Mouse (Mus musculus) intestine, embryonic 16.5 days (tissue): ENCODE data around the gene Trim67. TPM values are rescaled to one million over a fixed set of nuclear protein-coding genes. Genes with fewer than 3 reads are reported as not detected.

Source experiments
- ATAC-seq: fragments of 200-750 bp; cut with Nextera tagmentation; 2 replicates; pipeline ENCODE4 v1.8.0; 2017; ENCODE audit warnings: moderate TSS enrichment, moderate library complexity
- H3K27ac ChIP-seq: fragments of 300-500 bp; sonication (generic); 2 replicates; pipeline ENCODE4 v1.5.1; 2014; ENCODE audit warnings: mild to moderate bottlenecking, low read length
- H3K27me3 ChIP-seq: fragments of 300-500 bp; sonication (generic); replicated peaks from 2 replicates; pipeline ENCODE4 v1.6.1; 2014; ENCODE audit warnings: low read length, control low read depth, mixed read lengths; ENCODE audit not compliant: control insufficient read depth, insufficient read depth
- H3K36me3 ChIP-seq: fragments of 300-500 bp; sonication (generic); 2 replicates; pipeline ENCODE4 v1.6.1; 2014; ENCODE audit warnings: low read length, control low read depth; ENCODE audit not compliant: control insufficient read depth, insufficient read depth
- H3K4me1 ChIP-seq: fragments of 300-500 bp; sonication (generic); 2 replicates; pipeline ENCODE4 v1.6.1; 2014; ENCODE audit warnings: low read length, control low read depth, mixed read lengths; ENCODE audit not compliant: control insufficient read depth, insufficient read depth
- H3K4me2 ChIP-seq: fragments of 300-500 bp; sonication (generic); 2 replicates; pipeline ENCODE4 v1.6.1; 2014; ENCODE audit warnings: low read depth, low read length, control low read depth
- H3K4me3 ChIP-seq: fragments of 300-500 bp; sonication (generic); 2 replicates; pipeline ENCODE4 v1.5.1; 2014; ENCODE audit warnings: mild to moderate bottlenecking, low read length
- H3K9ac ChIP-seq: fragments of 300-500 bp; sonication (generic); 2 replicates; pipeline ENCODE4 v1.6.1; 2014; ENCODE audit warnings: low read depth, low read length
- H3K9me3 ChIP-seq: fragments of 300-500 bp; sonication (generic); 2 replicates; pipeline ENCODE4 v1.6.1; 2016; ENCODE audit warnings: low read length, control low read depth; ENCODE audit not compliant: control insufficient read depth
- WGBS: fragments of 180-500 bp; shearing (Covaris S2); extraction: QIAGEN DNeasy Blood & Tissue Kit; methylation state at CpG from one replicate; pipeline ENCODE4 v1.1.7; 2014; 5-methylcytosine and 5-hydroxymethylcytosine counted together
- polyA plus RNA-seq: library from polyadenylated mRNA; unstranded; fragments of >200 nt; fragmentation: Nextera tagmentation; extraction: Ambion mirVana; gene quantifications from 2 replicates; pipeline ENCODE4 v1.2.1, GENCODE M21; 2015

The Trim67 gene
- polyA plus RNA-seq: 0.32 and 0.38 TPM in 2 replicates

DNA sequence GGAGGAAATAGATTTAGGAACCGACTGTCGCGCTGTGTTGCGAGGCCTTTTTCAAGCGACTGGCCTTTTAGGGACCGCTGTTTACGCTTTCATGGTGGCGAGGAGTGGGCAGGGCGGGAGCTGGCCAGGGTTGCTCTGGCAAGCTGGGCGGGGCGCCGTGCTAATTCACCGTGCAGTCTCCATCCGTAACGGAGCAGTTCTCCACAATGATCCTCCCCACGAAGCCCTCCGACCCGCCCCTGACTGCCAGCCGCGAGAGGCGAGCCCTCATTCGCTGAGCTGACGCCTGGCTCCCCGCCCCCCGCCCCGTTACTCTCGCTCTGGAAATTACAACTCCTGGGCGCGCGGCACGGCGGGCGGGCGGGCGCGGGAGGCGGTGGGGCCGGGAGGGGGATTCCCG is at the start of gene Trim67:
Gene Trim67 (plus strand): TSS at position 385 of the 400 bp plus-strand sequence.
- WGBS: under 1% methylated on average over 38 of the region's 39 CpGs
- peak within 1 kb of the TSS; percentile 45 for H3K9ac ChIP-seq
- peak within 1 kb of the TSS; percentile 62 for H3K4me3 ChIP-seq
- H3K9me3 ChIP-seq: no peaks in the 10 kb centered on the region
- ATAC-seq: peak; percentile 78
- peaks cover 54% of the 10 kb centered on the region for H3K27me3 ChIP-seq
- H3K4me1 ChIP-seq: peaks cover 29% of the 10 kb centered on the region
- peak within 1 kb of the TSS; percentile 100 for H3K4me2 ChIP-seq
- H3K27ac ChIP-seq: peak within 1 kb of the TSS; percentile 37
- no peaks in the 10 kb centered on the region for H3K36me3 ChIP-seq

DNA sequence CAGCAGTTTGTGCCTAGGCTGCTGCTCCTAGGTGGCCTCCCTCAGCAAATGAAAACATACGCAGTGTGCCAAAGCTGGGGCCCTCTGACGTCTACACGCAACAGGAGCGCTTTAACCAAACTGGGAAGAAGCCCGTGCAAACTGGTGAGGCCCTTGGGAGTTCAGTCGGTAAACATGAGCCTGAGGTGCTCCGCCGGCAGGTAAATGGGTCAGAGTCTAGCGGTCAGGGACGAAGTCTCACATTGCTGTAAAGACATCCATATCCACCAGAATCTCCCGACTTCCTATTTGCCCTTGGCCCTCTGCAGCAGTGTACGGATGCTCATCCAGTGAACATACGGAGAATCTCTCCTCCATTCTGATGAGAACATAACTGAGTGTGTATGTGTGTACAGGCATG is 46.2 kb upstream of the Trim67 start:
- H3K4me3 ChIP-seq: no peak overlapping the region
- peaks cover 13% of the 10 kb centered on the region for H3K27me3 ChIP-seq
- peaks cover 11% of the 10 kb centered on the region for H3K4me1 ChIP-seq
- whole genome bisulfite sequencing: 56% methylated on average over 13 of the region's 13 CpGs
- no peaks in the 10 kb centered on the region for H3K36me3 ChIP-seq
- H3K4me2 ChIP-seq: no peak overlapping the region
- ATAC-seq: peak; percentile 21; the same call in 1 of the 2 replicates
- H3K9ac ChIP-seq: no peak overlapping the region
- no peaks in the 10 kb centered on the region for H3K9me3 ChIP-seq
- no peak overlapping the region for H3K27ac ChIP-seq

DNA sequence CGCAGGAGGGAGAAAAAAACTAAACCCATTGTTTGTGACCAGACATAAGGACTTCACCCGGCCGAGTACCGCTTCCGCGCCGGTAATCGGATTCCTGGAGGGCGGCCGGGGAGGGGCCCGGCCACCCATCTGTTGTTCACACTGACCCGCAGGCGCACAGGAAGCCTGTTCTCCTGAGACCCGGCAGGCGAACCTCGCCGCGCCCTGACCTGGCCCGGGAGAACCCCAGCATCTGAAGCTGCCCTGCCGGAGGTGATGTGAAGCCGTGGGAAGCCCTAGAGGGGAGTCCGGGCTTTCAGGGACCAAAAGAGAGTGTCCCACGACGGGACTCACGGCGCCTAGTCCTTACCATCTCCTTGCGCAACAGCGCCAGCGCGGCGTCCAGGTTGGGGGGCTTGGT is 41.7 kb upstream of the Trim67 start:
- Histone ChIP-seq H3K9ac (peak overlapping the region; percentile 59), H3K4me2 (peak overlapping the region; percentile 97), H3K36me3 (no peaks in the 10 kb centered on the region), H3K27ac (no peak overlapping the region), H3K4me3 (peak overlapping the region; percentile 67), H3K27me3 (peaks cover 17% of the 10 kb centered on the region), H3K4me1 (peaks cover 31% of the 10 kb centered on the region), H3K9me3 (no peaks in the 10 kb centered on the region)
- WGBS: under 1% methylated on average over 31 of the region's 31 CpGs
- ATAC-seq: peak; percentile 14; the same call in 1 of the 2 replicates

DNA sequence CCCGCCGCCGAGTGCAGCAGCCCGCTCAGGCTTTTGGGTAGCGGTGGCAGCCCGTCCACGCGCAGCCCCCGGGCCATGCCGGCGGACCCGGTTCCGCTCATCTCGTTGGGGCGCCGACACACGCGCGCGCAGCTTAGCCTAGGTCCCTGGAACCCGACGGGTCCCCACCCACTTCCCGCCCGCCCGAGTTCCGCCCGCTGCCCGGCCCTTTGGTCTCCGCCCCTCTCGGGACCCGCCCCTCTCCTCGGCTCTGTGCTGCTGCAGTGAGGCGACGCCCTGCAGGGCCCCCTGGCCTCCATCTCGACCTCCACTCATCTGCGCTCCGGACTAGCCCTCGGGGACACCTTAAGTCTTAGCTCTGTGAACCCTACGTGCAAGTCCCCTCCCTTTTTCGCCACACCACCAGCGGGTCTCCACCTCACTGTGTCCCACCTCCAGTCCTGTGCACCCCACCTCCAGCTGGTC is 41.2 kb upstream of the Trim67 start, which contains the start of gene Fam89a:
Gene Fam89a (minus strand): TSS at position 124 of the 465 bp plus-strand sequence.
- Histone ChIP-seq H3K9ac (peak within 1 kb of the TSS; percentile 59), H3K36me3 (no peaks in the 10 kb centered on the region), H3K9me3 (no peaks in the 10 kb centered on the region), H3K27me3 (peaks cover 17% of the 10 kb centered on the region), H3K27ac (no peak within 1 kb of the TSS), H3K4me3 (peak within 1 kb of the TSS; percentile 67), H3K4me2 (peak within 1 kb of the TSS; percentile 97), H3K4me1 (peaks cover 26% of the 10 kb centered on the region)
- 1% methylated on average over 36 of the region's 41 CpGs for WGBS
- ATAC-seq: peak; percentile 88

DNA sequence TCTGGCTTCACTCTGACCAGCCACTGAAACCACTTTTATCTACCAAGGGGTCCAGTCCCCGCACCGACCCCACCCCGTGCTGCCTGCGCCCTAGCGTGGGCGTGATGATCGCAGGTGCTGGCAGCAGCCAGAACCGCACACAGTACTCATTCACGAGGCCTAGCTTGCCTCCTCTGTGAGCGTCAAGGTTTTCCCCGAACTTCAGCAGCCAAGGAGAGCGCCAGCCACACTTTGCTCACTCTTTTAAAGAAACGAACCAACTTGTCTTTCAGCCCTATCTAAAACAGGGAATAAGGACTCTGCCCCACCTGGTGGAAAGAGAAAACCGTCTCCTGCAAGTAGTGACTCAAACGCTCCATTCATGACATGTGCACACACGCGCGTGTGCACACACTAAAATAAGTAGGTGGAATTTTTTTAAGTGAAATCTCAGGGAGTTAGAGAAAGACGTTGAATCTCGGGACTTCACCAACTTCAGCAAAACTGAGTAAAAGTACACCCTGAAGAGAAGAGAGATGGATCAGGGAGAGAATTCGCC is 40.5 kb upstream of the Trim67 start:
- no peaks in the 10 kb centered on the region for H3K36me3 ChIP-seq
- no peaks in the 10 kb centered on the region for H3K9me3 ChIP-seq
- no peak overlapping the region for H3K4me2 ChIP-seq
- H3K4me1 ChIP-seq: peaks cover 26% of the 10 kb centered on the region
- ATAC-seq: no peak
- no peak overlapping the region for H3K9ac ChIP-seq
- no peak overlapping the region for H3K27ac ChIP-seq
- 48% methylated on average over 21 of the region's 21 CpGs for WGBS
- H3K27me3 ChIP-seq: peaks cover 17% of the 10 kb centered on the region
- no peak overlapping the region for H3K4me3 ChIP-seq

DNA sequence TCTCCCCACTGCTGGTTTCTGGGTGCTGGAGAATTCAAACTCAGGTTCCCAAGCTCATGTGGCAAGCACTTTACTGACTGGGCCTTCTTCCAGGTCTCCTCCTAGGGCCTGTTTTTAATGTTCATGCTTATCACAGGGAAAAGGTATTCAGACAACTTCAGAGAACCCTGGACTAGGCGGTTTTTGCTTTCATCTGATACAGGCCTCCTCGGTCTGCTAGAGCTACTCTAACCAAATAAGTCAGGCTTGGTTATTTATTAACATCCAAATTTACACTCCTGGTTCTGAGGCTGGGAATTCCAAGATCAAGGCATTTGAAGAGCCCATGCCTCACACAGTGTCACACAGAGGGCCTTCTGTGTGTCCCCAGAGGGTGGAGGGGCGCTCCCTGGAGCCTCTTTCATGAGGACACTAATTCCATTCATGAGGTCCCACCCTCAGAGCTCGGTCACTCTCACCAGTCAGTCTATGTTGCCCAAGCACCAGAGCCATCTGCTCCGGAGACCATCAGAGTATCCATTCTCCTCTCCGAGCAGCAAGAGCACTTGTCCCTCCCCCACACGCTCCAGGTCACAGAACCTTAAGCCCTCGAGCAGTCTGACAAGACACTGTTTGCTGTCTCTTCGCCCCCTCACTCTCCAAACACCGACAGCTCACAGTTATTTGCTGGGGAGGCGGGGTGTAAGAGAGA is 38.6 kb upstream of the Trim67 start:
- Histone ChIP-seq H3K9ac (no peak overlapping the region), H3K4me2 (no peak overlapping the region), H3K4me1 (peaks cover 26% of the 10 kb centered on the region), H3K27ac (no peak overlapping the region), H3K4me3 (no peak overlapping the region), H3K36me3 (no peaks in the 10 kb centered on the region), H3K9me3 (no peaks in the 10 kb centered on the region), H3K27me3 (peaks cover 17% of the 10 kb centered on the region)
- WGBS: 13% methylated on average over 11 of the region's 11 CpGs
- ATAC-seq: peak; percentile 53

DNA sequence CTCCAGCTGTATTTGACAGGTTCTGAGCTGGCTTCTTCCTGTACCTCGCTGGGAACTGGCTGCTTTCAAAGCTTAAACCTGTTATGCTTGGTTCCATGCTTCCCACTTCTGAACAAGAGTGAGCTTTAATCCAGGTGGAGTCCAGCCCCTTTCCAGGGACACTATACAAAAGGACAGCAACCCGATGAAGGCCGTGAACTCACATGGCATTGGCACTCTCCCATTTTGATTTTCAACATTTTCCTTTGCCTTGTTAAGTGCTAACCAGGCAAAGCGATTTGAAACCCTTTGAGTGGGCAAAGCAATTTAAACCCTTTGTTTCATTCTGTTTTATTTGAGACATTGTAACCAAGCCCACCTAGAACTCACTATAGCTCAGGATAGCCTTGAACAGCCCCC is 38.1 kb upstream of the Trim67 start:
- Histone ChIP-seq H3K9ac (no peak overlapping the region), H3K9me3 (no peaks in the 10 kb centered on the region), H3K27me3 (peaks cover 17% of the 10 kb centered on the region), H3K27ac (no peak overlapping the region), H3K4me2 (no peak overlapping the region), H3K36me3 (no peaks in the 10 kb centered on the region), H3K4me1 (peaks cover 26% of the 10 kb centered on the region), H3K4me3 (no peak overlapping the region)
- ATAC-seq: no peak
- WGBS: 33% methylated on average over 4 of the region's 4 CpGs

DNA sequence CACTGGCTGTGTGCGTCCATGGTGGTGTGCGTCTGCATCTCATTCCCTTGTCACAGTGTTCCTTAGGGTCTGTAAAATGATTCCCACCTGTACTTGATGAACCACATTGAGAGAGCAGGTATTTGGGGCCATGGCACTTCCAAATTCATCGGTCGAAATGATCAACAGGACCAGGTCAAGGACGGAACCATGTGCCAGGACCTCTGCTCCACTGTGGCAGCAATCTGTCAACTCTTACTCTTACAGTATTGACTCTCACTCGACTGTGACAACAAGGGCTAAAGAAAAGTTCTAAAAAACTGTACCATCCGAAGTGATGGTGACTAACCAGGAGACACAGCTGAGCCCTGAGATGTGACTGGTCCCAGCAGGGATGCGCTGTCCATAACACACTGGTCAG is 37.4 kb upstream of the Trim67 start:
- no peak for ATAC-seq
- Histone ChIP-seq H3K36me3 (no peaks in the 10 kb centered on the region), H3K4me3 (no peak overlapping the region), H3K4me1 (peaks cover 26% of the 10 kb centered on the region), H3K27me3 (peaks cover 11% of the 10 kb centered on the region; the same call in 1 of the 2 replicates), H3K27ac (no peak overlapping the region), H3K9ac (no peak overlapping the region), H3K9me3 (no peaks in the 10 kb centered on the region), H3K4me2 (no peak overlapping the region)
- WGBS: 84% methylated on average over 8 of the region's 8 CpGs

DNA sequence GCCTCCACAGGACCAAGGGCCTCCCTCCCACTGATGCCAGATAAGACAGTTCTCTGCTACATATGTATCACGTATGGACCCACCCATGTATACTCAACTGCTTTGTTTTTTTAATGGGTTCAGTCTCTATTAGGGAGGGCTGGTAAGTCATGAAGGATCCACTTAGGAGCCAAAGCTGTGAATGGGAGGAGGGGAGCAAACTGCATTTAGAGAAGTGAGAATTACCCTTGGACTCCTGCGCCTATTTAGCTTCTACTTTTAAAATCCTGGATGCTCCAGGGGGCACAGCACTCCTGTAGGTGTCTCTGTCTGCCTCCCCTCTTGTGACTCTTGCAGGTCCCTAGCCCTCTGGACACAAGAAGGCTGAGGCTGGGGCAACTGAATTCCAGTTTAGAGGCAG is 36.7 kb upstream of the Trim67 start:
- H3K9me3 ChIP-seq: no peaks in the 10 kb centered on the region
- no peak for ATAC-seq
- H3K27me3 ChIP-seq: peaks cover 5% of the 10 kb centered on the region; the same call in 1 of the 2 replicates
- 76% methylated on average over 2 of the region's 2 CpGs for WGBS
- no peak overlapping the region for H3K9ac ChIP-seq
- H3K36me3 ChIP-seq: no peaks in the 10 kb centered on the region
- H3K4me2 ChIP-seq: no peak overlapping the region
- H3K4me3 ChIP-seq: no peak overlapping the region
- no peak overlapping the region for H3K27ac ChIP-seq
- peaks cover 24% of the 10 kb centered on the region for H3K4me1 ChIP-seq
